Mouse (Mus musculus): ENCODE measurements around the gene Tmem201.
A peak's percentile ranks its signal among the peaks of the same experiment; 100 is the strongest.

The Tmem201 gene

GRCm38 (mm10) chr4:149683875-149684274, 54.0 kb downstream of the Tmem201 start:
- no peak for DNase-seq (ENCODE audit: low spot score)

- DNase-seq (ENCODE audit: low spot score): no peak
These were observed 58.6 kb downstream of the Tmem201 start for GRCm38 (mm10) chr4:149679056-149679770.

GRCm38 (mm10) chr4:149678006-149678405, 59.8 kb downstream of the Tmem201 start:
- DNase-seq (ENCODE audit: low spot score): no peak

- peak; percentile 80 for DNase-seq (ENCODE audit: low spot score)
These were observed 62.2 kb downstream of the Tmem201 start for GRCm38 (mm10) chr4:149675378-149676261.

GRCm38 (mm10) chr4:149674814-149675377, 62.9 kb downstream of the Tmem201 start:
- no peak for DNase-seq (ENCODE audit: low spot score)

- DNase-seq (ENCODE audit: low spot score): no peak
These were observed 65.1 kb downstream of the Tmem201 start for GRCm38 (mm10) chr4:149672747-149673146.

GRCm38 (mm10) chr4:149671175-149671574, 66.7 kb downstream of the Tmem201 start:
- no peak for DNase-seq (ENCODE audit: low spot score)

GRCm38 (mm10) chr4:149665692-149666090, 72.2 kb downstream of the Tmem201 start:
- no peak for DNase-seq (ENCODE audit: low spot score)
